Mouse (Mus musculus) liver, embryonic 14.5 days (tissue): Measurements from ENCODE around the gene Suz12.

ENCODE experiments used
- CTCF ChIP-seq: IDR thresholded peaks from 2 replicates; pipeline ENCODE4 v1.5.1; 2016; ENCODE audit warnings: antibody characterized with exemption, low read depth, control low read depth
- EP300 ChIP-seq: IDR thresholded peaks from 2 replicates; pipeline ENCODE4 v1.6.1; 2016; ENCODE audit warnings: antibody characterized with exemption, low read depth

GRCm38 (mm10) chr11:80080381-80080825 lies 87.5 kb downstream of the Suz12 start:
- TF ChIP-seq CTCF (no peak), EP300 (no peak)
